Mouse (Mus musculus): ENCODE measurements at regions not wholly inside any gene's neighbourhood (a gene's known extent, or its start where the extent isn't known, plus 50 kb on each side); places are given as distances from the start of the nearest gene placed in this dataset.
A peak's percentile ranks its signal among the peaks of the same experiment; 100 is the strongest.

- peak; percentile 55 for DNase-seq (ENCODE audit: low spot score)
Observed at GRCm38 (mm10) chr1:138343451-138343850, 69.9 kb downstream of the Atp6v1g3 start.

DNA sequence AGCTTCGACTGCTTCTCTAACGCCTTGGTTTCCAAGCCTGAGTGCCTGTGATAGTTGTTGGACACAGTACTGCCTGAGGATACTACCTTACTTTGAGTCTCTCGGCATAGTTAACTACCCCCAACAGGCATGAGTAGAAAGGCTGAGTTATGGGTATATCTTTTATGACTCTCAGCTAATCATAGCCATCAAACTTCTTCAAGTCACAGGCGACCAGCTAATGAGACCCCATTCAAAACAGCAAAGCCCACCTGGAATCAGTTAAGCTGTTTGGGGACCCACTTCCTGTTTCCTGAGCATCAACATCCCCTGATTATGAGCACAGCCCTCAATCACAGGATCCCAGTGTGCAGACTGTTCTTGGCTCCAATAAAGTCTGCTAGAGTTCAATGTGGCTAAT is 71.4 kb downstream of the Atp6v1g3 start:
- DNase-seq (ENCODE audit: low spot score): no peak

DNA sequence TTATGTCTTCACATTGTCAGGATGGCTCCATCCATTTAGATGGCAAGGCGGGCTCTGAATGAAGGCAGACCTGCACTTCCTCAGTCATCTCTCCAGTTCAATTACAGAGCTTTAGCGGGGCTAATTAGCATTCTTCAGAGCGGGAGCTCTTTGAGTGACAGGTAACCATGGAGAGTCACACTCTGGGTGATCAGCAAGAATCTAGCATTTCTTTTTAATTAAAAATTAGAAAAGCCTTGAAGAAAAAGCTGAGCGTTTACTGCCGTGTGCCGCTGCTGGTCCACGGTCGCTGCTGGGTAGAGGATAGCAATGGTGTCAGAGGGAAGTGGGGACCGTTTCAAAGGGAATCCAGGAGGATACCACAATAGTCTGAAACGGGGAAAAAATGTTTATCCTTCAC is 72.5 kb downstream of the Atp6v1g3 start:
- DNase-seq (ENCODE audit: low spot score): no peak

GRCm38 (mm10) chr1:138346904-138347303 is 73.4 kb downstream of the Atp6v1g3 start:
- no peak for DNase-seq (ENCODE audit: low spot score)

DNA sequence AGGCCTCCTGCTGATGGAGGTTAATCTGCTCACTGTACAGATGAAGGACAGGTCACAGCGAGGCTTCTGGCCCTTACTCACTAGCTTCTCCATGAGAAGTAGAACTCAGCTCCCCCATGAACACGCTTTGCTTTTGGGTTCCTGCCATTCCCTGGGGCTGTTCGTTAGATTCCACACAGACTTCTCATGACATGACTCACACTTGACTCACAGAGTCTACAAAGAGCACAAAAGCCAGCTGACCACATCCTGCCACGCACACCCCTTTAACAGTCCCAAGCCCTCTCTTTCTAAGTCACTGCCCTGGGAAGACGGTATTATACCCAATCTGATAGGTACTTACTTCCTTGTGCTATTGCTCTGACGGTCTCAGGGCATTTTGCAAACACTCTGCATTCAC is 74.9 kb downstream of the Atp6v1g3 start:
- DNase-seq (ENCODE audit: low spot score): peak; percentile 81

GRCm38 (mm10) chr1:138349099-138349498 is 75.6 kb downstream of the Atp6v1g3 start:
- DNase-seq (ENCODE audit: low spot score): no peak

DNA sequence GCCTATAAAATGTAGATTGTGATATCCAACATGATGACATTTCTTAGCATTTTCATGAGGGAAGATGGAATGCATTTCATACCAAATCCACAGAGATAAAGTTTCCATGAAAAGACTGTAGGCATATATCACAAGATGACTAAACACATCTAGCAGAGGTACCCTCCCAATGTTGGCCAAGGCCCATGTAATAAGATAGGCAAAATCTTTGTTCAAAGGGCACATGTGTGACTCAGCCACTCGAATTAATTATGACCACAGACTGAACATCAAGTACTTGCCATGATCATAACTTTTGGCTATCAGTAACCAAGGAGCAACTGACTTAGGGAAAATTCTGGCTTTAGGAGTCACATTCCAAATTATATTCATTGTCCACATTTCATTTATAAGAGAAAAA is 82.9 kb downstream of the Atp6v1g3 start:
- DNase-seq (ENCODE audit: low spot score): no peak

- no peak for DNase-seq (ENCODE audit: low spot score)
Observed at GRCm38 (mm10) chr1:138362684-138363472, 89.3 kb downstream of the Atp6v1g3 start.

DNA sequence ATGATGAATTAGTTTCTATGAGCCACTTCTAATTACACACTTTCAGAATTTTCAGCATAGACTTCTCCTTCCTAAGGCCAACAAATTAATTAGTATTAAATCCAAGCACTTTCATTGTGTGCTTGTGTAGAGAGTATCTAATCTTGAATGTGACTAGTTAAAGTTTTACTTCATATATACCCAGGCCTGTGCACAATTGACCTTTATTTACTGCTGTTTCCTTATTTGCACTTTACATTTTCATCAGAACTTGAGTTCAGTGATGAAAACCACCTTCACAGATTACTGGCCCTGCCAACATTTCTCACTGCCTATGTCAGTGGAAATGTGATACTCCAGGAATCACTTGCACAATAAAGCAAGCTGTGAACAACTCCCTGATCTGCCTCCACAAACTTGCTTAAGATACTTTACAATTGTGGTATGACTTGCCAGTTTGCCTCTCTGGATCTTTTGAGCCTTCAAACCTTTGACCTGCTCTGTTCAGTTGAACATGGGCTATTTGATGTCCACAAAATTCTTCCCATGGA is 96.5 kb downstream of the Atp6v1g3 start:
- DNase-seq (ENCODE audit: low spot score): no peak

GRCm38 (mm10) chr1:138371474-138371873 is 97.9 kb downstream of the Atp6v1g3 start:
- DNase-seq (ENCODE audit: low spot score): no peak

DNA sequence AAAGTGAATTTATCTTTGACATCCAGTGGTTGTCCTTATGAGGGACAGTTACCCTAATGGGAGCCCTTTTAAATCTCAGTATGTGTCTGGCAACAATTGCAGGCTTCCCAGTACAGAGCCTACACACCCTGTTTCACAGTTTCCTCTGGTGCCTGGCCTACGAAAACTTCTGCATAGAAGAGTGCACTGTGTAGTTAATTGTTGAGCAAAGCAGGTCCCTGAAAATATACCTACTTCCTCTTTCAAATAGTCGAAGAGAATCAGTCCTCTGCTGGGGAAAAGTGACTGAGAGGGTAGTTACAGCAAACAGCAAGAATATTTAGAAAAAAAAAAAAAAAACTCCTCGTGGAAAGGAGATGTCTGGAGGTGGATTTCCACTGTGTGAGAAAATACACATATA is 110.6 kb downstream of the Atp6v1g3 start:
- no peak for DNase-seq (ENCODE audit: low spot score)

DNA sequence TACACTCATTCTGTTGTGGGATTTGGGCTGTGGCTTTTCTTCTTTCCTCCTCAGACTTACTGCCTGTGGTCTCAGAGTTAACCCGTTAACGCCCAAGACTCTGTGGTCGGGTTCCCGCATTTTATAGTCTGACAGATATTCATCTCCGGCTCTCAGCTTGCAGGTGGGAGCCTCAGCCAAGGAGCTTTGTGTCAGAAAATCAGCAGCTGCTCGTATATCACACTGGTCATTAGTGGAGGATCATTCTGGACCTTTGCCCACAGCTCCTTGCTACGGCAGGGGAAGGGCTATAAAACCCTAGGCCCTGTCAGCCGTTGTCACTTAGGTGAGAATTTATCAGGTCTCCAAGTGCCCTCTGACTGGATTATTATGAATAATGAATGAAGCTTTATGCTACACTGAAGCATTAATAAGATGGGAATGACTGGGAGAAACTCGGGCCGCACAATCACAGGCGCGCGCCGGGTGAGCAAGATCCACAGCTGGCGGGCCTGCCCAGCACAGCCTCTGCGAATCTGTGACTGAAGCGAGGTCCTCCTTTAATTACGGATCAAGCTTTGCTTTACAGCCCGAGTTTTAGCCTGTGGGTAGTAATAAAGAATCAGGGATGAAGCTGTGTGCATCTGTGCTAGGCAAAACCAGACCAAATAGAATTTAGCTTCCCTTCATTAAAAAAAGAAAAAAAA is 111.8 kb downstream of the Atp6v1g3 start:
- DNase-seq (ENCODE audit: low spot score): no peak

DNA sequence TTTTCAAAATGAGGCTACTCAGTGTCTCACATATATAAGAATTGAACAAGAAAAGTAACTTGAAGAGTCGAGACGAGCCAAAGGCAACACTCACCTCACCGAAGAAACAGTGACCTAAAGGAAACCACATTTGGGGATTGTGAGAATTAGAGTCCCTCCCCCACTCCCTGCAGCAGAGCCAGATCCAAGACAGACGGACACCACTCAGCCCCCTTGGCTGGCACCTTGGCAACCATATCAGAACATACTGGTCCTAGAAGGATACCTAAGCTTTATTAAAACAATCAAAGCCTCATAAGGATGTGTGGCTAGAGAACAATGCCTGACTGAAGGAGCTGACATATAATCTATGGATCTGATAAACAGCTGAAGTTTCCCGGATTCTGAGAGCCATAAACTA is 112.5 kb downstream of the Atp6v1g3 start:
- DNase-seq (ENCODE audit: low spot score): no peak

GRCm38 (mm10) chr1:138388634-138389033 is 115.1 kb downstream of the Atp6v1g3 start:
- no peak for DNase-seq (ENCODE audit: low spot score)

DNA sequence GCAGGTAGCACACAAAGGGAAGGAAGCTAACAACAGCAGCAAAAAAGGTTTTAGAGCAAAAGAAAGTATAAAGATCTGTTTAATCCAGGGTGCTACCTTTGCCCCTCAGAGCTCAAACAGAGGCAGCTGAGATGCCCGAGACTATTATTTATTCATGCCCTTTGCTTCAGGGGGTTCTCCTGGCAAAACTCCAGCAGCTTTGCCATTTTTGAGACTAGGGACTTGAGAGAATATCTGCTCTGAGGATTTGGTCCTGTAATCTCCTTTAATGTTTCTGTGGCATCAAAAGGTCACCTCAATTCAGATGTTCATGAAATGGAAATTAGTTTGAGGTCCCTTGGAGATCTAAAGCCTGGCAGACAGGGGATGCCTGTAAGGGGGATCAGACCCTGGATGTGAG is 116.1 kb downstream of the Atp6v1g3 start:
- no peak for DNase-seq (ENCODE audit: low spot score)

- DNase-seq (ENCODE audit: low spot score): no peak
Observed at GRCm38 (mm10) chr1:138418610-138419009, 145.1 kb downstream of the Atp6v1g3 start.

- no peak for DNase-seq (ENCODE audit: low spot score)
Observed at GRCm38 (mm10) chr1:138427416-138427815, 153.9 kb downstream of the Atp6v1g3 start.

All from urinary bladder, postnatal 14 days (tissue).